Mouse (Mus musculus) bone marrow, adult 2 months (tissue): ENCODE measurements around the gene Pik3c2g. TPM values are rescaled to one million over a fixed set of nuclear protein-coding genes. Genes with fewer than 3 reads are reported as not detected.

Source experiments
- H3K27ac ChIP-seq: fragments of 200-500 bp; 2 replicates; pipeline ENCODE4 v1.5.1; 2012; ENCODE audit warnings: low read depth, mild to moderate bottlenecking, control low read depth, inconsistent platforms, low read length; ENCODE audit not compliant: control insufficient read depth, poor library complexity, insufficient read depth
- H3K4me1 ChIP-seq: fragments of 200-500 bp; 2 replicates; pipeline ENCODE4 v1.6.1; 2011; ENCODE audit warnings: low read length; ENCODE audit not compliant: control insufficient read depth, insufficient read depth
- H3K4me3 ChIP-seq: fragments of 200-500 bp; replicated peaks from 2 replicates; pipeline ENCODE3; 2011; ENCODE audit warnings: mild to moderate bottlenecking, low read depth, low read length, control low read depth; ENCODE audit not compliant: control insufficient read depth
- CTCF ChIP-seq: fragments of 200-500 bp; IDR thresholded peaks from 2 replicates; pipeline ENCODE4 v1.5.1; 2011; ENCODE audit warnings: low read length, control low read depth; ENCODE audit not compliant: control insufficient read depth, insufficient read depth
- POLR2A ChIP-seq: fragments of 200-500 bp; IDR thresholded peaks from 2 replicates; pipeline ENCODE4 v1.6.1; 2011; ENCODE audit warnings: low read depth, mild to moderate bottlenecking, control low read depth, low read length, borderline replicate concordance; ENCODE audit not compliant: control insufficient read depth
- WGBS: fragments of 180-500 bp; shearing (Covaris S2); methylation state at CpG from one replicate; pipeline ENCODE4 v1.1.7; 2018; 5-methylcytosine and 5-hydroxymethylcytosine counted together
- polyA plus RNA-seq: library from polyadenylated mRNA; stranded (reverse); fragments of >200 nt; gene quantifications from 2 replicates; pipeline ENCODE4 v1.2.4, GENCODE M21; 2011; ENCODE audit warnings: low replicate concordance; ENCODE audit not compliant: missing spikeins, insufficient read depth, insufficient read length

Gene Pik3c2g
- polyA plus RNA-seq, 1 experiment: not detected

GRCm38 (mm10) chr6:139770535-139770934 lies 183.5 kb downstream of the Pik3c2g start:
- TF ChIP-seq POLR2A: no peak
- TF ChIP-seq CTCF: no peak
- no peak overlapping the region for H3K4me3 ChIP-seq
- no peak overlapping the region for H3K27ac ChIP-seq
- WGBS: 35% methylated on average over 3 of the region's 3 CpGs
- no peaks in the 10 kb centered on the region for H3K4me1 ChIP-seq

- Histone ChIP-seq H3K4me1 (no peaks in the 10 kb centered on the region), H3K4me3 (no peak overlapping the region), H3K27ac (no peak overlapping the region)
- whole genome bisulfite sequencing: 59% methylated on average over 11 of the region's 11 CpGs
- no peak for TF ChIP-seq POLR2A
- no peak for TF ChIP-seq CTCF
Measured at GRCm38 (mm10) chr6:139777576-139778282, 190.7 kb downstream of the Pik3c2g start.

- TF ChIP-seq POLR2A (no peak), CTCF (no peak)
- 56% methylated on average over 2 of the region's 2 CpGs for WGBS
- Histone ChIP-seq H3K4me1 (no peaks in the 10 kb centered on the region), H3K4me3 (no peak overlapping the region), H3K27ac (no peak overlapping the region)
Measured at GRCm38 (mm10) chr6:139780028-139780427, 193.0 kb downstream of the Pik3c2g start.

GRCm38 (mm10) chr6:139789479-139789878 lies 202.5 kb downstream of the Pik3c2g start:
- no peak overlapping the region for H3K27ac ChIP-seq
- no peaks in the 10 kb centered on the region for H3K4me1 ChIP-seq
- WGBS: 70% methylated on average over 4 of the region's 4 CpGs
- no peak overlapping the region for H3K4me3 ChIP-seq
- no peak for TF ChIP-seq POLR2A
- no peak for TF ChIP-seq CTCF

GRCm38 (mm10) chr6:139799541-139800226 lies 212.7 kb downstream of the Pik3c2g start:
- no peaks in the 10 kb centered on the region for H3K4me1 ChIP-seq
- no peak overlapping the region for H3K4me3 ChIP-seq
- no peak overlapping the region for H3K27ac ChIP-seq
- 78% methylated on average over 8 of the region's 8 CpGs for WGBS
- TF ChIP-seq CTCF: no peak
- TF ChIP-seq POLR2A: no peak

GRCm38 (mm10) chr6:139821916-139822315 lies 234.9 kb downstream of the Pik3c2g start:
- no peaks in the 10 kb centered on the region for H3K4me1 ChIP-seq
- 81% methylated on average over 8 of the region's 8 CpGs for WGBS
- TF ChIP-seq POLR2A: no peak
- TF ChIP-seq CTCF: no peak
- no peak overlapping the region for H3K27ac ChIP-seq
- H3K4me3 ChIP-seq: no peak overlapping the region

GRCm38 (mm10) chr6:139838239-139838638 lies 251.2 kb downstream of the Pik3c2g start:
- Histone ChIP-seq H3K4me3 (no peak overlapping the region), H3K4me1 (no peaks in the 10 kb centered on the region), H3K27ac (no peak overlapping the region)
- 58% methylated on average over 6 of the region's 6 CpGs for WGBS
- no peak for TF ChIP-seq POLR2A
- no peak for TF ChIP-seq CTCF

GRCm38 (mm10) chr6:139838713-139839112 lies 251.7 kb downstream of the Pik3c2g start:
- H3K4me1 ChIP-seq: no peaks in the 10 kb centered on the region
- WGBS: 77% methylated on average over 3 of the region's 3 CpGs

GRCm38 (mm10) chr6:139839907-139840306 lies 252.9 kb downstream of the Pik3c2g start:
- 78% methylated on average over 7 of the region's 7 CpGs for WGBS
- TF ChIP-seq POLR2A (no peak), CTCF (no peak)
- H3K4me1 ChIP-seq: no peaks in the 10 kb centered on the region
- no peak overlapping the region for H3K27ac ChIP-seq
- H3K4me3 ChIP-seq: no peak overlapping the region

More at GRCm38 (mm10) chr6:139838713-139839112, 251.7 kb downstream of the Pik3c2g start:
- no peak overlapping the region for H3K27ac ChIP-seq
- no peak overlapping the region for H3K4me3 ChIP-seq
- TF ChIP-seq CTCF (no peak), POLR2A (no peak)
